Mouse (Mus musculus) olfactory bulb, adult 2 months (tissue): ENCODE data around the gene Ccdc103.

Experiments used
- CTCF ChIP-seq: fragments of 200-500 bp; IDR thresholded peaks from 2 replicates; pipeline ENCODE4 v1.5.1; 2012; ENCODE audit warnings: low read depth, mild to moderate bottlenecking, low read length, moderate library complexity; ENCODE audit not compliant: insufficient read depth
- POLR2A ChIP-seq: fragments of 200-500 bp; IDR thresholded peaks from 2 replicates; pipeline ENCODE4 v1.6.1; 2012; ENCODE audit warnings: mild to moderate bottlenecking, low read depth, low read length, moderate library complexity; ENCODE audit not compliant: insufficient read depth

DNA sequence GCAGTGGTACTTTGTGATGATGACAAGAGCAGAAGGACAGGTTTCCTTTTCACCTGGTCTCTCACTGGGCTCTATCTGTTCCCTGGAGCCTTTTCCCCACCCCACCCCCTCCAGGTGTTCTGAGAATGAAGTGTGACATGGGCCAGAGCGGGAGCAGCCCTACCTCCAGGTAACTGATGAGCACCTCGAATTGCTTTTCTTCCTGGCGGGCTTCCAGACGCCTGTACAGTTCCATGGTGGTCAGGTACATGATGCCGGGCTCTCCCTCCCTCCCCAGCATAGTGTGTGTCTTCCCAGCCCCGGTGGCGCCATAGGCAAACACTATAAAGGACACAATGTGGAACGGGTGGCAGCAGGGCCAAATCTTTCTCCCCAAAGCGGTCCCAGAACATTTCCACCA is 34.4 kb downstream of the Ccdc103 start:
- no peak for TF ChIP-seq POLR2A
- no peak for TF ChIP-seq CTCF
